Mouse (Mus musculus): ENCODE results near the gene Gm20716. TPM values are rescaled to one million over a fixed set of nuclear protein-coding genes. Genes with fewer than 3 reads are reported as not detected.
"Not testable (repeated sequence)": the region's sequence is repeated elsewhere in the genome, so short reads cannot be mapped to it uniquely, and the experiment has no call there.

Gene Gm20716
- polyA plus RNA-seq, 1 experiment from 2014 or later: 24.6 TPM

DNA sequence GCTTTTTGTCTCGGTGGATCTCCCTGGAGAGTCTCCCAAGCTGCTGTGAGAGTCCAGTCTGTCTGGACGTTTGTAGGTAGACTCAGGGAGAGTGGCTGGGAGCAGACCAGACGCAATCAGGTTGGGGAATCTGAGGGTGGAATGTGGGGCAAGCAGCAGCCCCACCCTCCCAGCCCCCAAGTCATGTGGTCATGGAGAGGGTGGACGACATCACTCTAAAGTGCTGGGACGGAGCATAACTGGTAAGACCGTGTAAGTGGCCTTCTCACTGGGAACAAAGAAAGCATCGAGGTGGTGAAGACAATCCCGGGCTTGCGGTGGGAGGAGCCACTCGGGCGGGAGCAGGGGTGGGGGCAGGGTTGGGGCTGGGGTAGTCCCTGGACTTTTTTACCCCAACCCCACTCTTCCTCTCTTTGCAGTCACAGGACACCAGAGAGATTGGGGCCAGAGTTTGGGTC lies 68.6 kb downstream of the Gm20716 start:
- H3K27ac ChIP-seq (ENCODE audit: low read depth, low read length): no peak overlapping the region

DNA sequence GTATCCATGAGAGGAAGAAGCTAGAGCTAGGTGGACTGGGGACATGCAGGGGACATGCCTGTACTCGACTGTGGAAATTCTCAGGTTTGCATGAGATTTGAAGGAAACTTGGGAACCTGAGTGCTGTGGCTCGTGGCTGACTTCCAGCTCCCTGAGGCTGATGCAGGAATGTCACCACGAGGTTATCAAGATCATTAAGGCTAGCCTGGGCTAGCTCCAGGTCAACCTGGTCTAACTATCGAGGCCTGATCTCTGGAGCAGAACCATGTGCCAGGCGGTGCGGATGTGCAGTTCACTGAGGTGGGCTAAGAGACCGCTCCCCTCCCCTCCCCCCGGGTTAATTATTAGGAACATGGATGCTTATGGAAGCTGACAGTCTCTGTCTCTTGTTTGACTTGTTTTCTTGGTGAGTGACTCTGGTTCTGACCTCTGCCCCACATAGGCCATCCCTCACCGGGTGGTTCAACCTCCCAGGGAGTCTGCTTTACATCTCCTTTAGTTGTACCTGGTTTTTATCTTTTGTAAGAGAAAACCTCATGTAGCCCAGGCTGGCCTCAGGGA lies 69.7 kb downstream of the Gm20716 start:
- H3K27me3 ChIP-seq (ENCODE audit: control insufficient read depth, insufficient read depth, low read length): no peaks in the 10 kb centered on the region; the same call in none of the 2 replicates
- DNase-seq (ENCODE audit: low spot score, missing footprints) (peak; percentile 76), ATAC-seq (ENCODE audit: low FRiP score) (no peak)
- H3K36me3 ChIP-seq (ENCODE audit: control insufficient read depth, insufficient read depth, low read length): no peaks in the 10 kb centered on the region
- no peak overlapping the region for H3K4me3 ChIP-seq (ENCODE audit: low read depth, low read length)
- H3K9me3 ChIP-seq (ENCODE audit: control insufficient read depth, low read length): no peaks in the 10 kb centered on the region
- peaks cover 16% of the 10 kb centered on the region; the same call in 1 of the 2 replicates for H3K4me1 ChIP-seq (ENCODE audit: control insufficient read depth, insufficient read depth, low read length)
- 81% methylated on average over 9 of the region's 9 CpGs for WGBS
- H3K27ac ChIP-seq (ENCODE audit: low read depth, low read length): no peak overlapping the region
- no peak overlapping the region for H3K9ac ChIP-seq (ENCODE audit: low read length)
- no peak overlapping the region for H3K4me2 ChIP-seq

More for the DNA sequence above, 68.6 kb downstream of the Gm20716 start:
- peak overlapping the region; percentile 9; the same call in 1 of the 2 replicates for H3K4me3 ChIP-seq (ENCODE audit: low read depth, low read length)
- no peaks in the 10 kb centered on the region; the same call in none of the 2 replicates for H3K27me3 ChIP-seq (ENCODE audit: control insufficient read depth, insufficient read depth, low read length)
- H3K4me2 ChIP-seq: peak overlapping the region; percentile 34
- 0 out of 2 replicates have a peak, but pooled peaks have one; percentile 34 for ATAC-seq (ENCODE audit: low FRiP score)
- DNase-seq (ENCODE audit: low spot score, missing footprints): peak; percentile 91
- H3K9ac ChIP-seq (ENCODE audit: low read length): peak overlapping the region; percentile 53
- H3K36me3 ChIP-seq (ENCODE audit: control insufficient read depth, insufficient read depth, low read length): no peaks in the 10 kb centered on the region
- H3K9me3 ChIP-seq (ENCODE audit: control insufficient read depth, low read length): no peaks in the 10 kb centered on the region
- peaks cover 16% of the 10 kb centered on the region; the same call in 1 of the 2 replicates for H3K4me1 ChIP-seq (ENCODE audit: control insufficient read depth, insufficient read depth, low read length)
- WGBS: 3% methylated on average over 11 of the region's 11 CpGs

DNA sequence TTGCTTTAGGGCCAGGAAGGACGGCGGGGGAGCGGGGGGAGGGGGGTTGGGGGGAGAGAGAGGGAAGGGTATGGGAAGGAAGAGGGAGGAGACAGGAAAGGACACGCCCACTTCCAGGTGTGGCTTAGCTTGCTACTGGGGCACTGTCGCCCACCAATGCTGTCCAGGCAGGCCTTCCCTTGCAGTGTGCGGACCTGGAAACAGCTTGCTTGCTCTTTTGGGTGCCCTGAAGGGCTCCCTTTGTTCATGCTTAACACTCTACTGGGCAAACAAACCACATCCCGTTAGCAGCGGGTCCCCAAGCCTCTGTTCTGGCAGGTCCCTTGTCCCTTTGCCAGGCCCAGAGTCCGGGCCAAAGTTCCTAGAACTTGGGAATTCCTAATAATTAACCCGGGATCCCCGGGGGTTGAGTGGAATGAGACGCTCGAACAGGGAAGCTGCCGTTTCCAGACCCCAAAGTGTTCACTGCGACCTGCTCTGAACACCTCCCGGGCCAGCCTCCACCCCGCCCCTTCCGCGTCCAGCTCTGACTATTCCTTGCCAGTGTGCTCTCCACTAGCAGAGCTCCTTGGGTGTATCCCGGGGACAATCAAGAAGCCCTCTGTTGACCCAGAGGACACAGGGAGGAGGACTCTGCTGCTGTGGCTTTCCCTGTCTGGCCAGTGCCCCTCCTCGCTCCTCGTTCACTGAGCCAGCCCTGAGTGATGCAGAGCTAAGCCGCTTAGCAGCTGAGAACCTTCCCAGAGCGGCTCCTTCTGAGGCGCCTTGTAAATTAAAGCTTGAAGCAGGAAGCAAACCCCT lies 71.1 kb downstream of the Gm20716 start:
- Histone ChIP-seq H3K27me3 (ENCODE audit: control insufficient read depth, insufficient read depth, low read length) (no peaks in the 10 kb centered on the region; the same call in none of the 2 replicates), H3K4me1 (ENCODE audit: control insufficient read depth, insufficient read depth, low read length) (peaks cover 25% of the 10 kb centered on the region), H3K4me3 (ENCODE audit: low read depth, low read length) (peak overlapping the region; percentile 2; the same call in 1 of the 2 replicates), H3K9me3 (ENCODE audit: control insufficient read depth, low read length) (no peaks in the 10 kb centered on the region), H3K27ac (ENCODE audit: low read depth, low read length) (no peak overlapping the region; the same call in 1 of the 2 replicates), H3K4me2 (peak overlapping the region; percentile 44), H3K36me3 (ENCODE audit: control insufficient read depth, insufficient read depth, low read length) (no peaks in the 10 kb centered on the region), H3K9ac (ENCODE audit: low read length) (peak overlapping the region; percentile 41)
- peak; percentile 54; the same call in 1 of the 2 replicates for ATAC-seq (ENCODE audit: low FRiP score)
- DNase-seq (ENCODE audit: low spot score, missing footprints): peak; percentile 93
- WGBS: 4% methylated on average over 23 of the region's 25 CpGs

DNA sequence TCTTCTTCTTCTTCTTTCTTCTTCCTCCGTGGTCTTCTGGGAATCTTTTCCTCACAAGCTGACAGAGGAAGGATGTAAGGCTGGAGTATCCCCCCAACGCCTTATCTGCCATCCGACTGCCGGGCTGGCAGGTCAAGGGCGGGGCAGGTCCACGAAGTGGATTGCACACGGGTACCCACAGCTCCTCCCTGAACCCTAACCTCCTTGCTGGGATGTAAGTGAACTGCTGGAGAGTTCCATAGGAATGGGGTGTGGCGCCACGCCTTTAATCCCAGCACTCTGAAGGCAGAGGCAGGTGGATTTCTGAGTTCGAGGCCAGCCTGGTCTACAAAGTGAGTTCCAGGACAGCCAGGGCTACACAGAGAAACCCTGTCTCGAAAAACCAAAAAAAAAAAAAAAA lies 72.2 kb downstream of the Gm20716 start:
- WGBS: 42% methylated on average over 9 of the region's 11 CpGs
- not testable (repeated sequence) for H3K4me3 ChIP-seq (ENCODE audit: low read depth, low read length); H3K36me3 ChIP-seq (ENCODE audit: control insufficient read depth, insufficient read depth, low read length); DNase-seq (ENCODE audit: low spot score, missing footprints); H3K4me2 ChIP-seq; H3K27me3 ChIP-seq (ENCODE audit: control insufficient read depth, insufficient read depth, low read length); ATAC-seq (ENCODE audit: low FRiP score); H3K9me3 ChIP-seq (ENCODE audit: control insufficient read depth, low read length); H3K9ac ChIP-seq (ENCODE audit: low read length); H3K27ac ChIP-seq (ENCODE audit: low read depth, low read length)
- H3K4me1 ChIP-seq (ENCODE audit: control insufficient read depth, insufficient read depth, low read length): peaks cover 29% of the 10 kb centered on the region

DNA sequence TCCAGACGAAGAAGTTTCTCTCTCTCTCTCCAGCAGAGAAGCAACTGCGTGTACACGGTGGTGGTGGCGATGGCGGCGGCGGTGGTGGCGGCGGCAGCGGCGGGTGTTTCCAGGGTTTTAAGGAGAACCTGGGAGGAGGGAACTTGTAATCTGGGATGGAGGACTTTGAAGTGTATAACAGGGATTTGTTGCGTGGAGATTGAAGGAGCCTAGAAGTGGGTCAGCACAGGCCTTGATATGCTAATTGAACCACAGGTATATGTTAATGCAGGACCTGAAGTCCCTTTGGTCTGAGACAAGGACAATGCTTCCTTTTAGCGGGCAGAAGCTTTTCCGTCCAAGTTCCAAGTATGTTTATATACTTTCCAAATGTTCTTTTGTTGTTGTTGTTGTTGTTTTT lies 73.8 kb downstream of the Gm20716 start:
- no peak overlapping the region for H3K4me3 ChIP-seq (ENCODE audit: low read depth, low read length)
- H3K36me3 ChIP-seq (ENCODE audit: control insufficient read depth, insufficient read depth, low read length): no peaks in the 10 kb centered on the region
- no peak overlapping the region for H3K9ac ChIP-seq (ENCODE audit: low read length)
- no peak for ATAC-seq (ENCODE audit: low FRiP score)
- peaks cover 26% of the 10 kb centered on the region for H3K4me1 ChIP-seq (ENCODE audit: control insufficient read depth, insufficient read depth, low read length)
- peak; percentile 75 for DNase-seq (ENCODE audit: low spot score, missing footprints)
- H3K27ac ChIP-seq (ENCODE audit: low read depth, low read length): no peak overlapping the region
- no peaks in the 10 kb centered on the region for H3K9me3 ChIP-seq (ENCODE audit: control insufficient read depth, low read length)
- H3K4me2 ChIP-seq: no peak overlapping the region
- no peaks in the 10 kb centered on the region; the same call in 1 of the 2 replicates for H3K27me3 ChIP-seq (ENCODE audit: control insufficient read depth, insufficient read depth, low read length)
- WGBS: 24% methylated on average over 14 of the region's 14 CpGs

DNA sequence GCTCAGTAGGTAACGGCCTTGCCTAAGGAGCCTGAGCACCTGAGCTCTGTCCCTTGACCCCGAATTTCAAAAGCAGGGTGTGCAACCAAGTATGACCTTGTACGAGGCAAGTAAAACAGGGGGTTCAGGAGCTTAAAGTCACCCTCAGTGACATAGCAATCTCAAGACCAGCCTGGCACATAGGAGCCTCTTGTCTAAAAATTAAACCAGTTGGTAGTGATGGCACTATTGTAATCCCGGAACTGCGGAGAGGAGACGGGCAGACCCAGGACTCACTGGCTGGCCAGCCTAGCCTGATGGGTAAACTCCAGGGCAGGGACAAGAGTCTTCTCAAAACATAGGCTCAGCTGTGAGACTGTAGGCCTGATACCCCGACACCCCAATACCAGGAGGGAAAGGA lies 74.5 kb downstream of the Gm20716 start:
- H3K36me3 ChIP-seq (ENCODE audit: control insufficient read depth, insufficient read depth, low read length): no peaks in the 10 kb centered on the region
- H3K4me1 ChIP-seq (ENCODE audit: control insufficient read depth, insufficient read depth, low read length): peaks cover 24% of the 10 kb centered on the region
- 86% methylated on average over 7 of the region's 7 CpGs for WGBS
- no peak overlapping the region for H3K4me2 ChIP-seq
- H3K4me3 ChIP-seq (ENCODE audit: low read depth, low read length): no peak overlapping the region
- no peaks in the 10 kb centered on the region for H3K27me3 ChIP-seq (ENCODE audit: control insufficient read depth, insufficient read depth, low read length)
- no peak overlapping the region for H3K27ac ChIP-seq (ENCODE audit: low read depth, low read length)
- H3K9me3 ChIP-seq (ENCODE audit: control insufficient read depth, low read length): no peaks in the 10 kb centered on the region
- H3K9ac ChIP-seq (ENCODE audit: low read length): no peak overlapping the region
- DNase-seq (ENCODE audit: low spot score, missing footprints) (peak; percentile 84), ATAC-seq (ENCODE audit: low FRiP score) (no peak)

DNA sequence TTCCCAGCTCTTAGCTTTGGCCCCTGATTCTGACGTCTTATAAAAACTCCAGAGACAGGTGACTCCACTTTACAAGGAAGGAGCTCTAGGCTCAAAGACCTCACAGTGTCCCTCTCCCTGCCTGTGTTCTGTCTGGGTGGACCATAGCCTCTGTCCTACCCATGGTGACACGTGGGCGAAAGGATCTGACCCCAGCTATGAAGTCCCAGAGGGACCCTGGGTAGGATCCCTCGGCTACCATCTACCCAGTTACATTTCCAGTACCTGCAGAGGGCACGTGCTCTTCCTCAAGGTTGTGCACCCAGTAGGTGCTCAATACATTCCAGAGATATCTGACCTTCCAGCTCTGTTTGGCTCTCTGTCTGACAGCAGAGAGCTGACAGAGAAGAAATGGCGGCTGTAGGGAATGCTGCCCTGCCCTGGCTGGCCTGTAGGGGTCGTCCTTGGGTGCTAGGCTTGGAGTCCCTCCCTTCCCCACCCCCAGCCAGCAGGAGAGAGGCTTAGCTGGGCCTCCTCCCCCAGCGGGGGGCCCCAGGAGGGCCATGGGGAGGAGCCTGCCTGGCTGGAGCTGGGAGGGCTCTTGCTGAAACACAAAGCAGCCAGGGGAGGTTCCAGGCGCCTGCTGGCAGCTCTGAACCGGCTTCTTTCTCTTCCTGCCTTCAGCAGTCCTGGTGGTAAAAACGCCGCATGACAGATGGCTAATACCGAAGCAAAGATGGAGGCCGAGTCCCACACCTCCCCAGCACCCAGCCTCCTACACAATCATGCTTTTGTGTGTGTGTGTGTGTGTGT lies 75.9 kb downstream of the Gm20716 start:
- 19% methylated on average over 14 of the region's 14 CpGs for WGBS
- Histone ChIP-seq H3K36me3 (ENCODE audit: control insufficient read depth, insufficient read depth, low read length) (no peaks in the 10 kb centered on the region), H3K9ac (ENCODE audit: low read length) (peak overlapping the region; percentile 35; the same call in 1 of the 2 replicates)

DNA sequence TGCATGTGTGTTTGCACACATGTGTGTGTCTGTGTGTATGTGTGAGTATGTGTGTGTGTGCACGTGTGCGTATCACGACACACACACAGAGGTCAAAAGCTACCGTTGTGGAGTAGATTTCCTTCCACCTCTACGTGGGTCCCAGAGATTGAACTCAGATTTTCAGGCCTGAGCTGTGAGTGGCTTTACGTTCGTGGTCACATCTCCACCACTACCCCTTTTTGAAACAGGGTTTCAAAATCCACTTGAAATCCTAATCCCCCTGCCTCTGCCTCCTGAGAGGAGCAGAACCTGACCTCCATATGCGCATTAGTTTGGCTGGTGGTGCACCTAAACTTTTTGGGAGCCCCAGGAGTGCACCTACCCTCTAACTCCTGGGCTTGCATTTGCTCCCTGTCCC lies 80.9 kb downstream of the Gm20716 start:
- Histone ChIP-seq H3K4me3 (ENCODE audit: low read depth, low read length) (no peak overlapping the region), H3K27me3 (ENCODE audit: control insufficient read depth, insufficient read depth, low read length) (no peaks in the 10 kb centered on the region), H3K9me3 (ENCODE audit: control insufficient read depth, low read length) (no peaks in the 10 kb centered on the region), H3K9ac (ENCODE audit: low read length) (no peak overlapping the region), H3K4me2 (no peak overlapping the region), H3K27ac (ENCODE audit: low read depth, low read length) (no peak overlapping the region), H3K36me3 (ENCODE audit: control insufficient read depth, insufficient read depth, low read length) (no peaks in the 10 kb centered on the region), H3K4me1 (ENCODE audit: control insufficient read depth, insufficient read depth, low read length) (peaks cover 6% of the 10 kb centered on the region)
- DNase-seq (ENCODE audit: low spot score, missing footprints) (peak; percentile 56), ATAC-seq (ENCODE audit: low FRiP score) (no peak)
- 91% methylated on average over 8 of the region's 8 CpGs for WGBS

More for the DNA sequence above, 75.9 kb downstream of the Gm20716 start:
- Histone ChIP-seq H3K27me3 (ENCODE audit: control insufficient read depth, insufficient read depth, low read length) (no peaks in the 10 kb centered on the region), H3K9me3 (ENCODE audit: control insufficient read depth, low read length) (no peaks in the 10 kb centered on the region), H3K4me2 (peak overlapping the region; percentile 18; the same call in 1 of the 2 replicates), H3K4me1 (ENCODE audit: control insufficient read depth, insufficient read depth, low read length) (peaks cover 19% of the 10 kb centered on the region), H3K27ac (ENCODE audit: low read depth, low read length) (peak overlapping the region; percentile 71), H3K4me3 (ENCODE audit: low read depth, low read length) (no peak overlapping the region)
- ATAC-seq (ENCODE audit: low FRiP score): peak; percentile 93
- DNase-seq (ENCODE audit: low spot score, missing footprints): peak; percentile 99

Data from midbrain, embryonic 11.5 days (tissue).